Mouse (Mus musculus) embryo, embryonic 11 days (tissue): Measurements from ENCODE around the gene Zfp784.
"Not testable (repeated sequence)": the region's sequence is repeated elsewhere in the genome, so short reads cannot be mapped to it uniquely, and the experiment has no call there.

Experiments used
- DNase-seq: peaks from one replicate; pipeline ENCODE4 v3.0.0-alpha.2; 2015

The Zfp784 gene

GRCm38 (mm10) chr7:5038109-5038732, at the start of gene Zfp784:
Zfp784 (minus strand) TSS chr7:5038446.
- peak; percentile 94 for DNase-seq

GRCm38 (mm10) chr7:5087886-5088285, 49.6 kb upstream of the Zfp784 start:
- DNase-seq = no peak

GRCm38 (mm10) chr7:5086921-5087440, 48.7 kb upstream of the Zfp784 start:
- no peak for DNase-seq

GRCm38 (mm10) chr7:5085512-5085911, 47.3 kb upstream of the Zfp784 start:
- DNase-seq = no peak

- no peak for DNase-seq
Measured at GRCm38 (mm10) chr7:5083325-5084105, 45.3 kb upstream of the Zfp784 start.

- no peak for DNase-seq
Measured at GRCm38 (mm10) chr7:5081939-5082338, 43.7 kb upstream of the Zfp784 start.

- DNase-seq = no peak
Measured at GRCm38 (mm10) chr7:5081241-5081640, 43.0 kb upstream of the Zfp784 start.

- peak; percentile 18 for DNase-seq
Measured at GRCm38 (mm10) chr7:5080815-5081214, 42.6 kb upstream of the Zfp784 start.

- peak; percentile 99 for DNase-seq
Measured at GRCm38 (mm10) chr7:5080010-5080751, 41.9 kb upstream of the Zfp784 start, which contains the start of gene Epn1. Epn1 (plus strand) TSS chr7:5080235.

GRCm38 (mm10) chr7:5079365-5080009, 41.2 kb upstream of the Zfp784 start:
- DNase-seq = not testable (repeated sequence)

GRCm38 (mm10) chr7:5076931-5077330, 38.7 kb upstream of the Zfp784 start:
- DNase-seq = no peak

GRCm38 (mm10) chr7:5074984-5075383, 36.7 kb upstream of the Zfp784 start:
- DNase-seq = no peak

GRCm38 (mm10) chr7:5073586-5073985, 35.3 kb upstream of the Zfp784 start:
- DNase-seq = no peak

- no peak for DNase-seq
Measured at GRCm38 (mm10) chr7:5064886-5065285, 26.6 kb upstream of the Zfp784 start.

GRCm38 (mm10) chr7:5062360-5063001, 24.2 kb upstream of the Zfp784 start:
- peak; percentile 92 for DNase-seq

- peak; percentile 95 for DNase-seq
Measured at GRCm38 (mm10) chr7:5061774-5062359, 23.6 kb upstream of the Zfp784 start, which contains the start of gene U2af2. U2af2 (plus strand) TSS chr7:5062143.

- DNase-seq = peak; percentile 99
Measured at GRCm38 (mm10) chr7:5060944-5061773, 22.9 kb upstream of the Zfp784 start.

GRCm38 (mm10) chr7:5060239-5060731, 22.0 kb upstream of the Zfp784 start:
- peak; percentile 92 for DNase-seq

- no peak for DNase-seq
Measured at GRCm38 (mm10) chr7:5059421-5059820, 21.2 kb upstream of the Zfp784 start.

- no peak for DNase-seq
Measured at GRCm38 (mm10) chr7:5058631-5059030, 20.4 kb upstream of the Zfp784 start.

GRCm38 (mm10) chr7:5057804-5058203, 19.6 kb upstream of the Zfp784 start:
- DNase-seq = no peak
